Mouse (Mus musculus): ENCODE measurements around the gene Dmkn. TPM values are rescaled to one million over a fixed set of nuclear protein-coding genes. Genes with fewer than 3 reads are reported as not detected.
A peak's percentile ranks its signal among the peaks of the same experiment; 100 is the strongest.
"Not testable (repeated sequence)": the region's sequence is repeated elsewhere in the genome, so short reads cannot be mapped to it uniquely, and the experiment has no call there.

Gene Dmkn
- polyA plus RNA-seq, 1 experiment from 2014 or later, result 2.4 TPM

DNA sequence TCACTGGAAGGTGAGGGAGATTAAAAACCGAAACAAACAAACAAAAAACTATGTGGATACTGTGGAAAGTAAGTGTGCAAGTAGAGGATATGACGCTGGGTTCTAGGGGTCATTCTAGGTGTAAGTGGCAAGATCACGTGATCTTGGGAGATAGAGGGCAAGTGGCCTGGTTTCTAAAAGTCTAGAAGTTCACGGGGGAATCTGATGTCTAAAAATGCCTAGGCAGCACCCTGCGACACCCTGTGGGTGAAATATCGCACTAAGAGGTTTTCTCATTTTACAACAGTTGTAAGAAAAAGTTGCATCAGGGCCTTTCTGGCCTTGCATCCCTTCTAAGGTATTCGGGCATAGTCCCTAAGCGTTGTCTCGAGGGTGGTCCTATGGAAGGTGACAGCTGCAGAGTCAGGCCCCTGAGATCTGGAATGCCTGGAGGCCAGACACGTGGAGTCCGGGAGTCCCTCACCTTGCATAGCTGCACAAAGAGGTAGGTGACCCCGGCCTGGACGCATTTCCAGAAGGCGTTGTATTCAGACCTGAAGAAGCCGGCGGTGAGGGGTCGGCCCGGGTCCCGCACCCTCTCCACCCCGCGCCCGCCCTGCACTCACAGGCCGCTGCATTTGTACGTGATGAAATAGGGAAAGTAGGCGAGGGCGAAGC lies 34.7 kb upstream of the Dmkn start:
- no peak for TF ChIP-seq CTCF (IDR thresholded peaks at IDR 0.05; ENCODE audit: low read depth)
- peak; percentile 57 for ATAC-seq (ENCODE audit: insufficient read depth)
- WGBS, result 6% methylated on average over 26 of the region's 26 CpGs
- Histone ChIP-seq H3K27ac (ENCODE audit: low read depth) (0 out of 2 replicates have a peak overlapping the region, but pooled peaks have one; percentile 4), H3K9me3 (ENCODE audit: low read depth, low read length) (no peaks in the 10 kb centered on the region), H3K36me3 (ENCODE audit: insufficient read depth) (peaks cover 18% of the 10 kb centered on the region; the same call in 1 of the 2 replicates), H3K9ac (peak overlapping the region; percentile 85), H3K4me1 (ENCODE audit: insufficient read depth) (peaks cover 7% of the 10 kb centered on the region; the same call in 1 of the 2 replicates), H3K4me2 (peak overlapping the region; percentile 89), H3K27me3 (ENCODE audit: insufficient read depth, low read length) (no peaks in the 10 kb centered on the region), H3K4me3 (ENCODE audit: low read depth, low read length) (peak overlapping the region; percentile 83)
- DNase-seq, result no peak

DNA sequence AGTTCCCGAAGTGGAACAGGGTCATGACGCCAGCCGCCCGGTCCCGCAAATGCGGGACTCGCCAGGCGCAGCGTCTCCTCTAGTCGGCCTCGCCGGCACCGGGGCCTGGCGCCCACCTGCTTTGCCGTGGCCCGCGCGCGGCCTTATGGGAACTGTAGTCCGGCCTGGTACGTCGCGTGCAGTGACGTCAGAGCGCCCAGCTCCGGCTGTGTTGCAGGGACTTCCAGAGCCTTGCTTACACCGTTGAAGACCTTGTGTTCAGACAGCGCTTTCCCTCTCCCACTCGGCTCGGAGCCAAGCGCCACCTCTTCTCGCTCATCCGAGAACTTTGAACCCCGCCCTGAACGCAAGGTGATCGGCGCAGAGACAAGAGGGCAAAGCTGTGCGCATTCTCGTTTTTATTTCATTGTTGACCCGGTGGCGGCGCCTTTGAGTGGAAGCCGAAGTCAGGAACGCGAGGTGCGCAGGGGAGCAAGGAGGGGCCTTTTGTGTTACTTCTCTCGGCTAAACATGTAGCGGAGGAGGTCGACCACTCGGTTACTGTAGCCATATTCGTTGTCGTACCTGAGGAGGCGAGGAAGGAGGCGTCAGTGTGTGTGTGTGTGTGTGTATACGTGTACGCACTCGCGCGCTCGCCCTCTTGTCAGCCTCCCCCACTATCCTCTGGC lies 34.0 kb upstream of the Dmkn start, which contains the start of gene Tmem147:
Tmem147 (minus strand) TSS at position 145 of the 668 bp plus-strand sequence.
- Histone ChIP-seq H3K27ac (ENCODE audit: low read depth) (peak within 1 kb of the TSS; percentile 81), H3K27me3 (ENCODE audit: insufficient read depth, low read length) (no peaks in the 10 kb centered on the region), H3K4me2 (peak within 1 kb of the TSS; percentile 89), H3K9ac (peak within 1 kb of the TSS; percentile 85), H3K36me3 (ENCODE audit: insufficient read depth) (peaks cover 20% of the 10 kb centered on the region; the same call in 1 of the 2 replicates), H3K4me1 (ENCODE audit: insufficient read depth) (peaks cover 7% of the 10 kb centered on the region; the same call in 1 of the 2 replicates), H3K4me3 (ENCODE audit: low read depth, low read length) (peak within 1 kb of the TSS; percentile 83), H3K9me3 (ENCODE audit: low read depth, low read length) (no peaks in the 10 kb centered on the region)
- under 1% methylated on average over 60 of the region's 60 CpGs for WGBS
- peak; percentile 99 for ATAC-seq (ENCODE audit: insufficient read depth)
- DNase-seq, result peak; percentile 98
- TF ChIP-seq CTCF (IDR thresholded peaks at IDR 0.05; ENCODE audit: low read depth), result peak; percentile 46

DNA sequence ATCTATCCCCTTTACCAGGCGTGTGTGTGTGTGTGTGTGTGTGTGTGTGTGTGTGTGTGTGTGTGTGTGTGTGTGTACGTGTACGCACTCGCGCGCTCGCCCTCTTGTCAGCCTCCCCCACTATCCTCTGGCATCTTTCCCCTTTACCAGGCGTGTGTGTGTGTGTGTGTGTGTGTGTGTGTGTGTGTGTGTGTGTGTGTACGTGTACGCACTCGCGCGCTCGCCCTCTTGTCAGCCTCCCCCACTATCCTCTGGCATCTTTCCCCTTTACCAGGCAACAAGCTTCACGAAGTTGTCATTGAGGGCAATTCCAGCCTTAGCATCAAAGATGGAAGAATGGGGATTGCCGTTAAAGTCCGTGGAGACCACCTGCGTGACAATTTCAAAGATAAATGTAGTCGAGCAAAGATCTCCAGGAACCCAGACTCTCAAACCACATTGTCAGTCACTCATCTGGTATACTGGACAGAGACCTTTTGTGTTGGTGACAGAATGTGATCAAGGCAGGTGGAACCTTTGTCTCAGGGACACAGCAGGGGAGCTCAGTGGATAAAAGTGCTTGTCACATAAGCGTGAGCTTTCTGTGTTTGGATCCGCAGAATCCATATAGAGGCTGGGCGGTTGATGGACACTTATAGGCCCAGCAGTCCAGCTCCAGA lies 33.4 kb upstream of the Dmkn start:
- not testable (repeated sequence) for DNase-seq; H3K4me1 ChIP-seq (ENCODE audit: insufficient read depth); H3K27me3 ChIP-seq (ENCODE audit: insufficient read depth, low read length); H3K9me3 ChIP-seq (ENCODE audit: low read depth, low read length)
- peak overlapping the region; percentile 81 for H3K27ac ChIP-seq (ENCODE audit: low read depth)
- WGBS, result 22% methylated on average over 14 of the region's 22 CpGs
- H3K36me3 ChIP-seq (ENCODE audit: insufficient read depth), result peaks cover 20% of the 10 kb centered on the region; the same call in 1 of the 2 replicates
- peak overlapping the region; percentile 89 for H3K4me2 ChIP-seq
- peak; percentile 6; the same call in 1 of the 2 replicates for ATAC-seq (ENCODE audit: insufficient read depth)
- peak overlapping the region; percentile 83 for H3K4me3 ChIP-seq (ENCODE audit: low read depth, low read length)
- H3K9ac ChIP-seq, result peak overlapping the region; percentile 85

DNA sequence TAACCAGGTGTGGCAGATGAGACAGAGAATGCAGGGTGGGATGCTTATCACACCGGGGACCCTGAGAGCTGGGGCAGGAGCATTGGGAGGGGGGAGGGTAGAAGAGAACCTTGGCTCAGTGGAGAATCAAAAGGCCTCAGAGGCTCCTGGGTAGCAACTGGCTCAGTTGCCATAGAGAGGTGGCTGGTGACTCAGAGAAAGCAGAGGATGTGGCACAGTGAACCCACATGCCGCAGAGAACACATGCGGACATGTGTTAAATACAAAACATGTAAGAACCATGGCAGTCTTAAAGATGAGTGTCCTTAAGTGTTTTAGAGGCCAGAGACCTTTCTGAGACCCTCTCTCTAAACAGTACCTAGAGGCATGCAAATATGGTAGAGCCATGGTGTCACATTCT lies 27.3 kb upstream of the Dmkn start:
- H3K4me2 ChIP-seq, result no peak overlapping the region
- no peaks in the 10 kb centered on the region for H3K27me3 ChIP-seq (ENCODE audit: insufficient read depth, low read length)
- DNase-seq (no peak), ATAC-seq (ENCODE audit: insufficient read depth) (no peak)
- H3K9me3 ChIP-seq (ENCODE audit: low read depth, low read length), result no peaks in the 10 kb centered on the region
- no peak for TF ChIP-seq CTCF (IDR thresholded peaks at IDR 0.05; ENCODE audit: low read depth)
- H3K4me1 ChIP-seq (ENCODE audit: insufficient read depth), result no peaks in the 10 kb centered on the region
- no peak overlapping the region for H3K27ac ChIP-seq (ENCODE audit: low read depth)
- no peak overlapping the region for H3K4me3 ChIP-seq (ENCODE audit: low read depth, low read length)
- H3K36me3 ChIP-seq (ENCODE audit: insufficient read depth), result peaks cover 23% of the 10 kb centered on the region
- WGBS, result 75% methylated on average over 3 of the region's 3 CpGs
- no peak overlapping the region for H3K9ac ChIP-seq

DNA sequence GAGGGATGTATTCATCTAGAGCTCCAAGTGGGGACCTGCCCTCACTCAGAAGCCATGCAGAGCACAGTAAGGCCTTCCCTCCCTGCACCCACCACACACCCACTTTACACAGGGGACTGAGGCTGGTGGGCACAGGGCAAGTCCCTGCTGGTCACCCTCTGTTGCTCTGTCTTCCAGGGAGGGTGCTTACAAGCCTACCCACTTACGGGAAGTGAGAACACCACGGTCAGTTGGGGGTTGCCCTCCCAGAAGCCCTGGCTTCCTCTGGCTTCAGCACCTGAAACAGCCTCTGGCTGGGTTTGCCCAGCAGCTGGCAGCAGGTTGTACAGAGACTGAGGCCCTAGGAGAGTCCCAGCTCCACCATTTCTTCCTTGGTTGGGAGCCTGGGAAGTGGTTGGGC lies 21.0 kb upstream of the Dmkn start:
- WGBS, result 73% methylated on average over 2 of the region's 2 CpGs

DNA sequence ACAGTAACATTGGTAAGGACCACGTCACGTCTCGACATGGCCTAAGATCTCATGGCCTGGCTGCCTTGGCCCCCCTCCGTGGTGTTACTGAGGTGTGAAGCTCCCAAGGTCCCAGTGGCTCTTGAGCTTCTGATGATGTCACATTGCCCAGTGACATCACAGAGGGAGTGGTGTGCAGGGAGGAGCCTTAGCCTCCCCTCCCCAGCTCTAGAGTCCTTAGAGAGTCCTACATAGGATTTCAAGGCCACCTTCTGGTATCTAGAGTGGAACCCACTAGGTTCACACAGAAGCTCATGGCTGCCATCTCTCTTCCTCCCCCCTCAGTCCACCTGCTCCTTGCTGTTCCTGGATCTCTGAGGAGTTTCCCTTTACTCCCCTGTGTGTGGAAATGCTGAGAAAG lies 19.9 kb upstream of the Dmkn start, which contains the start of gene Gapdhs:
Gapdhs (minus strand) TSS at position 65 of the 400 bp plus-strand sequence.
- H3K9ac ChIP-seq; H3K4me3 ChIP-seq (ENCODE audit: low read depth, low read length); H3K36me3 ChIP-seq (ENCODE audit: insufficient read depth); H3K4me1 ChIP-seq (ENCODE audit: insufficient read depth); H3K27me3 ChIP-seq (ENCODE audit: insufficient read depth, low read length); DNase-seq; H3K9me3 ChIP-seq (ENCODE audit: low read depth, low read length); H3K4me2 ChIP-seq: not testable (repeated sequence)
- ATAC-seq (ENCODE audit: insufficient read depth), result peak; percentile 48; the same call in 1 of the 2 replicates
- peak within 1 kb of the TSS; percentile 24; the same call in 1 of the 2 replicates for H3K27ac ChIP-seq (ENCODE audit: low read depth)
- WGBS, result no CpG with 5 or more reads among the region's 4 CpGs

More for the DNA sequence above, 21.0 kb upstream of the Dmkn start:
- H3K9ac ChIP-seq; H3K36me3 ChIP-seq (ENCODE audit: insufficient read depth); H3K4me3 ChIP-seq (ENCODE audit: low read depth, low read length); DNase-seq; H3K4me2 ChIP-seq; H3K27me3 ChIP-seq (ENCODE audit: insufficient read depth, low read length); H3K4me1 ChIP-seq (ENCODE audit: insufficient read depth); H3K9me3 ChIP-seq (ENCODE audit: low read depth, low read length); ATAC-seq (ENCODE audit: insufficient read depth); H3K27ac ChIP-seq (ENCODE audit: low read depth): not testable (repeated sequence)
